Mouse (Mus musculus): ENCODE data around the gene Galnt18.

DNA sequence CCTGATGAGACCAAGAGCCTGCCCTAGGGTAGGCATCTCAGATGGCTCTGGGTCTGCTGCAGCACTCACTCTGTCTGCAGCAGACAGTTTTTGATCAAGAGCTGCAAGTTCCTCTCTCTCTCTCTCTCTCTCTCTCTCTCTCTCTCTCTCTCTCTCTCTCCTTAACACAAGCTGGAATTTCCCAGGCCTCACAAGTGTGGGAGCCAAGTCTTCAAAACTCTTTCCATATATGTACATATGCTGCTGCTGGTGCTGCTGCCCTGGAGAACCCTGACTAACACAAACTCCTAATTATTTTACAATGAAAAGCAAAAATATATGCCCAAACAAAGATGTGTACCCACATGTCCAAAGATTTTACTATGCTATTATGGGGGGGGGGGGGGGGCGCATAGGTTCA lies 26.3 kb upstream of the Galnt18 start:
- TF ChIP-seq POLR2A (IDR thresholded peaks at IDR 0.05; ENCODE audit: borderline replicate concordance, insufficient read depth, low read length), result no peak
- no peak for TF ChIP-seq CTCF (IDR thresholded peaks at IDR 0.05; ENCODE audit: borderline replicate concordance, insufficient read depth, low read depth, low read length)
